Mouse (Mus musculus) bone marrow macrophage, adult 2 months (primary cell): ENCODE data around the gene Ovol1. TPM values are rescaled to one million over a fixed set of nuclear protein-coding genes. Genes with fewer than 3 reads are reported as not detected.
A peak's percentile ranks its signal among the peaks of the same experiment; 100 is the strongest.

Experiments used
- H3K27ac ChIP-seq: 2 replicates; pipeline ENCODE4 v1.5.1; 2012; ENCODE audit warnings: low read depth, low read length; ENCODE audit not compliant: insufficient read depth
- H3K4me1 ChIP-seq: 2 replicates; pipeline ENCODE4 v1.6.1; 2012; ENCODE audit warnings: low read length; ENCODE audit not compliant: control insufficient read depth, insufficient read depth
- H3K4me3 ChIP-seq: 2 replicates; pipeline ENCODE4 v1.5.1; 2012; ENCODE audit warnings: mild to moderate bottlenecking, low read length, moderate library complexity; ENCODE audit not compliant: insufficient read depth
- CTCF ChIP-seq: IDR thresholded peaks from 2 replicates; pipeline ENCODE4 v1.5.1; 2012; ENCODE audit warnings: low read depth, mild to moderate bottlenecking, low read length, moderate library complexity
- POLR2A ChIP-seq: IDR thresholded peaks from 2 replicates; pipeline ENCODE4 v1.6.1; 2012; ENCODE audit warnings: mild to moderate bottlenecking, low read depth, low read length, borderline replicate concordance
- polyA plus RNA-seq: library from polyadenylated mRNA; stranded (reverse); fragments of >200 nt; gene quantifications from 2 replicates; pipeline ENCODE4 v1.2.4, GENCODE M21; 2012; ENCODE audit not compliant: missing spikeins, insufficient read depth, insufficient read length

The Ovol1 gene
- polyA plus RNA-seq: not detected in 2 replicates

DNA sequence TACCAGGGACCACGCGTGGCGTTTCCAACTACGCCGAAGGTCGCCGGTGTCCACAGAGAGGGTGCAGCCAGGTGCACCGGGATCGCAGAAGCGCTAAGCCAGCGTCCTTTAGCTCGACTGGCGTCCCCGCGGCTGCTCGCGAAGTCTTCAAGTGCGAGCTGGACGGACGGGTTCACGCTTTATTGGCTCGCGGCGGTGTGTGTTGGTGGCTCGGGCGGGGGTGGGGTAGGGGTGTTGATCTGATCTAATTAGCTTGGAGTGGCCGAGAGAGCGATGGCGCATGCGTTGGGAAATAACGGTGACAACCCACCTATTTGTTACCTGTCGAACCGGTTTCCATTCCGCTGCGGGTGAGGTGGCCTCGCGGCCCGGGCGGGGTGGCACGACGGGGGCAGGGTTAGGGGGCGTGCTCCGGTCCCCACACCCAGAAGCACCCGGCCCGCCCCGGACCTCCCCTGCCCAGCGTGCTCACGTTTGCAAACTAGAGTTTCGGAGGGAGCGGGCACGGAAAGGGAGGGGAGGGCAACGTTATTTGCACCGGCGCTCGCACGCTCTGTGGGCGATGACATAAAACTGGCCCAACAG, at the start of gene Ovol1:
Gene Ovol1, minus strand, starts transcription at position 190 of the 585 bp plus-strand sequence.
- TF ChIP-seq CTCF: no peak
- TF ChIP-seq POLR2A: no peak
- Histone ChIP-seq H3K27ac (no peak within 1 kb of the TSS), H3K4me3 (peak within 1 kb of the TSS; percentile 28), H3K4me1 (no peaks in the 10 kb centered on the region)

- H3K4me3 ChIP-seq: peak within 1 kb of the TSS; percentile 71
- TF ChIP-seq POLR2A (no peak), CTCF (no peak)
- peak within 1 kb of the TSS; percentile 93 for H3K27ac ChIP-seq
- H3K4me1 ChIP-seq: peaks cover 22% of the 10 kb centered on the region
Observed at GRCm38 (mm10) chr19:5609547-5610404, 49.3 kb upstream of the Ovol1 start, which contains the start of gene Kat5. Kat5 (minus strand) TSS chr19:5610237.

- Histone ChIP-seq H3K27ac (0 out of 2 replicates have a peak overlapping the region, but pooled peaks have one; percentile 2), H3K4me1 (peaks cover 24% of the 10 kb centered on the region)
Observed at GRCm38 (mm10) chr19:5609171-5609546, 48.7 kb upstream of the Ovol1 start.

DNA sequence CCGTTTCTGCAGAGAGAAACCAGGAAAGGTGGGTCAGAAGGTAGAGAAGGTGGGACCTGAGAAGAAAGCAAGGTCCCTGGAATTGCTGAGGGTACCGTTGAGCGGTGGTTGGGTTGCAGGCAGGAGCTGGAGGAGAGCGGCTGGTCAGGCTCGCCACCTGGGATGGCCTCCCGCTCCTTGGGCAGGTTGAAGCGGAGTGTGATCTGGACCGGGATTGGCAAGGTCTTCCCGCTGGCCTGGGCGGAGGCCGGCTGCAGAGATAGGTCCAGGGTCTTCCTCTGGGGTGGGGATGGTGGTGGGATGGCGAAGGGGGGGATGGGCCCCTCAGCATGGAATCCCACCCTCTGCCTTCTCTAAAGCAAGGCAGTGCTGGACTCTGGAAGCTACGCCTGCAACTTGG, 48.3 kb upstream of the Ovol1 start:
- Histone ChIP-seq H3K4me1 (peaks cover 28% of the 10 kb centered on the region), H3K4me3 (peak overlapping the region; percentile 71), H3K27ac (no peak overlapping the region)
- no peak for TF ChIP-seq POLR2A
- no peak for TF ChIP-seq CTCF

More at GRCm38 (mm10) chr19:5609171-5609546, 48.7 kb upstream of the Ovol1 start:
- H3K4me3 ChIP-seq: peak overlapping the region; percentile 71
- TF ChIP-seq CTCF: no peak
- no peak for TF ChIP-seq POLR2A

DNA sequence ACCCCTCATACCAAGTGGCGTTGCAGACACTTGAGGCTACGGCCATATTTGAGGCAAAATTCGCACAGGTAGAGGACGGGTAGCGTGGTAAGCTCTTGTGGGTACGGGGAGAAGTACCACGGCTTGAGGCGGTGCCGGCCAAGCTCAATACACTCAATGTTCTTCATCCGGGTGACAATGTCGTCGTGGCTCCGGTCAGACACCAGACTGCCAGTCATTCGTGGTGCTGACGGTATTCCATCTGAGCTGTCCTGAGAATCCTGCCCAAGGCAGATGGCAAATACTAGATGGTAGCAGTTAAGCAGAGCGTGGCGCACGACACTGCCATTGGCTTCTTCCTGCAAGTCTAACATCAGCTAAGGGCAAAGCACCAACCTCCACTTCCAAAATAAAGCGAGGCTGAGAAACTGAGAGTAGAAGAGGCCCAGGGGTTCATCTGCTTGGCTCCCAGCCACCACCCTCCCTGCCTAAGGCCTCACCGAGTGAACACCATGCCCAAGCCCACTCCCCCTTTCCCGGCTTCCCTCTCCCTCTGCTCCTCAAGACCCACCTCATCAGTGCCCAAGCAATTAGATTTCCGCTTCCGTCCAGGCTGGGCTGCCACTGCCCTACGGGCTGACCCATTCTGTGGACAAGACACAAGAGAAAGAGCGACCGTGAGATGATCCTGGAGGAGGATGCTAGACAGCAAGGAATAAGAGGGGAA, 47.4 kb upstream of the Ovol1 start:
- no peak overlapping the region for H3K27ac ChIP-seq
- H3K4me1 ChIP-seq: peaks cover 30% of the 10 kb centered on the region
- TF ChIP-seq CTCF (no peak), POLR2A (no peak)
- no peak overlapping the region for H3K4me3 ChIP-seq

- H3K27ac ChIP-seq: no peak overlapping the region
Observed at GRCm38 (mm10) chr19:5606196-5606595, 45.8 kb upstream of the Ovol1 start.

DNA sequence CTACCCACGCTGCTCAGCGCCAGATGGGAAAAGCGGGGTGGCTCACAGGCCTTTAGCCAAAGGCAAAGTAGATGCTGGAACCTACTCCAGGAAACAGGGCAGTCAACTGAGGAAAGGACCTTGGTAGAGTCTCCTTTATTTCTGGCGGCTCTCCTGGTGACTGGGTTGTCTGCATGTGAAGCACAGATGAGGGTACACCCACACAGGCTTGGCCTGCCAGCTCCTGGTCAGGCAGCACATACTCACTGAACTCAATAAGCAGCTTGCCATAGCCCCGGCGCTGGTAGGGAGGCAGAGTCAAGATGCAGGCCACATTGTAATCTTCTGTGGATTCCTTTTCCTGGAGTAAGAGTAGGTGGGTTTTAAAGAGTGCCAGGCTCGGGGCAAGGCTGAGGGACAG, 44.7 kb upstream of the Ovol1 start:
- H3K4me1 ChIP-seq: peaks cover 21% of the 10 kb centered on the region
- H3K4me3 ChIP-seq: no peak overlapping the region
- no peak for TF ChIP-seq POLR2A
- no peak for TF ChIP-seq CTCF
- H3K27ac ChIP-seq: no peak overlapping the region

More at GRCm38 (mm10) chr19:5606196-5606595, 45.8 kb upstream of the Ovol1 start:
- TF ChIP-seq POLR2A (no peak), CTCF (no peak)
- Histone ChIP-seq H3K4me3 (no peak overlapping the region), H3K4me1 (peaks cover 27% of the 10 kb centered on the region)

- H3K4me1 ChIP-seq: peaks cover 17% of the 10 kb centered on the region
- no peak overlapping the region for H3K4me3 ChIP-seq
- TF ChIP-seq POLR2A: no peak
- TF ChIP-seq CTCF: no peak
- H3K27ac ChIP-seq: peak overlapping the region; percentile 3; the same call in 1 of the 2 replicates
Observed at GRCm38 (mm10) chr19:5603664-5604063, 43.2 kb upstream of the Ovol1 start.

DNA sequence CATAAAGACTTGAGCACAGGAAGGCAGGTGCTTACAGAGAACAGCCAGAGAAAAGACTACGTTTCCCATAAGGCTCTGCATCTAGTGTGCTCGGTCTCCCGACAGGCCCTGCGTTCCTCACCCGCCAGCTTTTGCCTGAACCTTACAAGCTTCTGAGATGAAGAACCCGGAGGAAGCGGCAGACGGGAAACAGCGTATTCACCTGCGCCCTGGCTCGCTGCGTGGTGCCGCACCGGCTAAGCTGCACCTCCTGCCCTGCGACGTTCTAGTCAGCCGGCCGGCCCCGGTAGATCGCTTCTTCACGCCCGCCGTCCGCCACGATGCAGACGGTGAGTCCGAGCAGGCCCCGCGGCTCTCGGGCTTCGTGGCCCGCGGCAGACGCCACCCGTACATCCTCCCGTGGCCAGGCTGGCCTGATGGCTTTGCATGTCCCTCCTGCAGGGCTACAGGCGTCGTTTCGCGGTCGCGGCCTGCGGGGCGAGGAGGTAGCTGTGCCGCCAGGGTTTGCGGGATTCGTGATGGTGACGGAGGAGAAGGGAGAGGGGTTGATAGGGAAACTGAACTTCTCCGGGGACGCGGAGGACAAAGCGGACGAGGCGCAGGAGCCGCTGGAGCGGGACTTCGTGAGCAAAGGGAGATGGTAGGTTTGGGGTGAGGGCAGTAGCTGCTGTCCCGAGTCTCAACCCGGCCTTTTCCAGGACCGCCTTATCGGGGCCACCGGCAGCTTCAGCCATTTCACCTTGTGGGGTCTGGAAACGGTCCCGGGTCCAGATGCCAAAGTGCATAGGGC, 41.5 kb upstream of the Ovol1 start, which contains the start of gene Rnaseh2c:
Gene Rnaseh2c, plus strand, starts transcription at position 122 of the 790 bp plus-strand sequence.
- peak within 1 kb of the TSS; percentile 39 for H3K27ac ChIP-seq
- H3K4me1 ChIP-seq: peaks cover 17% of the 10 kb centered on the region
- H3K4me3 ChIP-seq: peak within 1 kb of the TSS; percentile 94
- no peak for TF ChIP-seq POLR2A
- no peak for TF ChIP-seq CTCF
